Comparison of ENCODE assay signal across 18 mouse cellular contexts in the genomic region with DNA sequence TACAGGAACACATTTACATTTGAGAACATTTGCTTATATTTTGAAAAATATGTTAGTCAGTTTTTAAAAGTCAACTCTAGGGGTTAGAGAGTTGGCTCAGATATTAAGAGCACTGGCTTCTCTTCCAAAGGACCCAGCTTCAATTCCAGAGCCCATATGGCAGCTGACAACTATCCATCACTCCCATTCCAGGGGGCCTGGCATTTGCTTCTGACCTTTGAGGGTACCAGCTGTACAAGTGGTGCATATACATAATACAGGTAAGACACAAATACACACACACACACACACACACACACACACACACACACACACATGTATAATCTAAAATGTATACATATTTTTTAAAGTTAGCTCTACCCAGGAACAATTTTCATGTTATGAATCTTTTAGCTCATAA. TPM values are rescaled to one million over a fixed set of nuclear protein-coding genes. Genes with fewer than 3 reads are reported as not detected.
"Had no signal": no experiment of that assay in that cellular context is flagged by ENCODE, and none has a peak within 500 bp of the region (broad histone marks: within the 10 kb centered on the region; RNA-seq: fewer than 3 reads in every experiment).

No protein-coding gene starts in this region.

- DNase-seq: cerebellum, adult 8-10 months; cerebellum, adult 9-10 months; cerebellum, postnatal 36 days; embryo, embryonic 11 days; forebrain, postnatal 0 days; gastrocnemius, adult 2 months; gastrocnemius, postnatal 10 days; gastrocnemius, postnatal 14 days; gastrocnemius, postnatal 25 days; gastrocnemius, postnatal 36 days; heart, adult 18-20 months; heart, adult 2 months had no signal

RNA-seq across cellular contexts. Expression of gene 4930470P17Rik, which starts 30.6 kb away (rescaled TPM):
- total RNA-seq: common myeloid progenitor, adult 5-6 weeks; forebrain, postnatal 0 days; gastrocnemius, adult 18-20 months; gastrocnemius, adult 2 months; gastrocnemius, adult 8-10 months; gastrocnemius, postnatal 10 days; gastrocnemius, postnatal 14 days; gastrocnemius, postnatal 25 days; gastrocnemius, postnatal 36 days; gastrocnemius, postnatal 4 days; granulocyte monocyte progenitor cell, adult 5-6 weeks; heart, adult 18-20 months; heart, adult 2 months; heart, adult 8-10 months had no signal
